Mouse (Mus musculus): ENCODE results near the gene Cfap97d2.

The Cfap97d2 gene

DNA sequence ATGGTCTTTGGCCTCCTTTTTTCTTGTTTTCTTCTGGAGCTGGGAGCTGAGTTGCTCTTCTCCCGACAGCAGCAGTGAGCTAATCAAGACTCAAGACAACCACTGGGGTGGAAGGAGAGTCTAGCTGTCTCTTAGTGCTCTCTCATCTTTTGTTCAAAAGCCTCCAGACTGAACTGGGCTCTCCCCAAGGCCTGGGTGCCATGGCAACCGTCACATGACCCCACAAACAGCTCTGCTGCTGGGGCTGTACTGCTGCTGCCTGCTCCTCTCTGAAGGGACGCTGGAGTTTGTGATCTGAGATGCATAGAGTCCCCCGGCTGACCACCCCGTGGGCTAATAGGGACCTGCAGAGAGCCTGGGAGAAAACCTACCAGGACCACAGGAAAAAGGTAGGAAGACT lies at the start of gene Cfap97d2:
Cfap97d2 (plus strand) TSS at position 222 of the 400 bp plus-strand sequence.
- DNase-seq = peak; percentile 63

- no peak for DNase-seq
Observed at GRCm38 (mm10) chr8:13657479-13657878, 48.2 kb upstream of the Cfap97d2 start.

- no peak for DNase-seq
Observed at GRCm38 (mm10) chr8:13660323-13660722, 45.4 kb upstream of the Cfap97d2 start.

- DNase-seq = no peak
Observed at GRCm38 (mm10) chr8:13664711-13665210, 40.9 kb upstream of the Cfap97d2 start.

DNA sequence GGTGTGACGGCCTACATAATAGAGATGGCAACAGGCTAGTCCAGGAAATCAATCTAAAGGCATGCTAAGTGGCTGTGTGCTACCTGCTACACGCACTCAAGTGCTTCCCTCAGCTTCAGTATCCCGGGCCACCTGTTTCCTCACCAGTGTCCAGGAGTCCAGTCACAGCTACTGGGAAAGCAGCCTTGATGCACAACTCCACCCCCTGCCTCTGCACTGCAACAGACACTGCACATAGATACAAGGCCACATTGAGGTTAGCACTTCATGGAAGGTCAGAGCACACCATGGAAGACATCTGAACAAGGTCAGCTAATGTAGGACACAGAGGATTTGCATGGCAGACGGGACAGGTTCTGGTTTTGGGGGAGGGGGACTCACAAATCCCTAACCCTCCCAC lies 40.2 kb upstream of the Cfap97d2 start:
- DNase-seq = no peak

- DNase-seq = no peak
Observed at GRCm38 (mm10) chr8:13665944-13666343, 39.7 kb upstream of the Cfap97d2 start.

DNA sequence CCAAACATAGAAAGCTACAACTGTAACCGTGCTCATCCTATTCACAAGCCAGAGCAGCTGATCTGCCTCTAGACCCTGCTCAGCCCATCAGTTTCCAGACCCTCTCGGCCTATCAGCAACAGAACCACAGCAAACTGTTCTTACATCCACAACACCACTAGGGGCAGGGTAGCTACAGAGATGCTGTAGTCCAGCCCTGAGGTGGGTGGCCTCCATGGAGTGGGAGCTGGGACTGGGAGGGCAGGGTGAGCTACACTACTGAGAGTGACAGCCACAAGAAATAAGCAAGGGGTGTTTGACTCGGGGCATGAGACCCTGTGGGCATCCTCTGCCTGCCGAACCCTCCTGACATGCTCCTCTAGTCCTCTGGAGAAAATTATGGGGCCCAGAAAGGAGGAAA lies 37.8 kb upstream of the Cfap97d2 start:
- no peak for DNase-seq

GRCm38 (mm10) chr8:13668367-13668766 lies 37.3 kb upstream of the Cfap97d2 start:
- no peak for DNase-seq

DNA sequence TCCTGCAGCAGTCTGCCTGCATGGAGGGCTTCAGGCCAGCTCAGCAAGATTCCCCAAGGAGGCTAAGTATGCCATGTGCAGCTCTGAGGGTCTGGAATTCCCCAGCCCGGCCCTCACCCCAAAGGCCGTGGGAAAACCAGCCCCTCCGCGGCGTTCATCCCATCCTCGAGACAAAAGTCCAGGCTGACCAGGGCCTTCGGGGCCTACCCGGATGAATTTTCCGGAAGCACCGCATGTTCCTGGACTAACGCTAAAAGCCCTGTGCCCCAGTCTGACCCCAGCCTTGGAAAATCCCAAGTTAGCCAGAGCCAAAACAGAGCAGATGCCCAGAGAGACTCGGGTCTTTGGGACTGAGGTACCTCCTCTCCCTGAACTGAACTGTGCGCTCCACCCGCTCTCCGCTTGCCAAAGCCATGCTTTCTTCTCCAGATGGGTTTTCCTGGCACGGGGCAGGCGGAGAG lies 35.6 kb upstream of the Cfap97d2 start:
- DNase-seq = no peak

- DNase-seq = no peak
Observed at GRCm38 (mm10) chr8:13671246-13672003, 34.3 kb upstream of the Cfap97d2 start.

GRCm38 (mm10) chr8:13673215-13673614 lies 32.5 kb upstream of the Cfap97d2 start:
- DNase-seq = no peak

DNA sequence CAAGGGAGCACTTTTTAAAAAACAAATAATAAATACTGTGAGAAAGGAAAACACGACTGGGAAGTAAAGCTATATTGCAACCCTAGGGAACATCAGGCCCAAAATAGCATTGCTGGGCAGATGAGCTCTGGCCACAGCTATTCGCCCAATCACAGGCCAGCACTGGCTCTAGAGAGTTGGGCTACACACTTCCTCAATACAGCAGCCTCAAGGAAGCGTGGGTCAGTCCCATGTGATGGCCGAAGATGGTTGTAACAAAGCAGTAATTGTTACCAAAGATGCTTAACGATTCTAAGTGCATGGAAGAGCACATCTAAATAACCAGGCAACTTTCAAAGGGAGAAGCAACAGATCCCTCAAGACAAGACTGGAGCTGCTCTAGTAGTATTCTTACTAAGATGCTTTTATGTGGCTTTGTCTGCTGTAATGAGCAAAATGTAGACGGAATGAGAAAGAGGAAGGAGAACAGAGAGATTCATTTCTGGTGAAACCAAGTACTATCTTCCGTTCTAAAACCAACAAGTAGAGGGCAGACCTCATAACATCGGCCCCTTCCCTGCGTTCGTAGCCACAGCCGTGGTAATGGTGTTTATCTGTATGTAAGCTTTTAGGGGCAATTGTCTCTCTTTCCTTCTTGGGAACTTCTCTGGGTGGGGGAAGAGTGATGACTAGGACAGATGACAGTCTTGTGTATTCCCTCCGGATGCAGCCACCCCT lies 31.2 kb upstream of the Cfap97d2 start:
- peak; percentile 40 for DNase-seq

GRCm38 (mm10) chr8:13675121-13675520 lies 30.6 kb upstream of the Cfap97d2 start:
- DNase-seq = no peak

GRCm38 (mm10) chr8:13675524-13675923 lies 30.2 kb upstream of the Cfap97d2 start:
- DNase-seq = peak; percentile 21

DNA sequence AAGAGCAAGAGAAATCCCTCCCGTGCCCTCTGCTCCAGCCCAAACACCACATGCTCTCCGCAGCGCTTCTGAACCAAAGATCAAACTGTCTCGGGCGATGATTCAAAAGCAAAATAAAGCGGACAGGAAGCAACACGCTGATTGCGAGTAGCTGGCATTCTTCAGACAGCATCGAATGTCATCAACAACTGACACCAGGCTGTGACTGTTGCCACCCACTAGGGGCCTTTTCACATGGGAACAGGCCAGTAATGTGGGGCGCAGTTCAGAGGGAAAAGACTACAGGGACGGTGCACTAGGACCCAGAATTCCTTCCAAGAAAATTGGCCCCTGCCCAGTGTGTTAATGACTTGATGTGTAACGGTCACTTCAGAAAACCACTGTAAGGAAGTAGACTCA lies 29.4 kb upstream of the Cfap97d2 start:
- DNase-seq = peak; percentile 40

GRCm38 (mm10) chr8:13676701-13677412 lies 28.8 kb upstream of the Cfap97d2 start:
- peak; percentile 82 for DNase-seq

DNA sequence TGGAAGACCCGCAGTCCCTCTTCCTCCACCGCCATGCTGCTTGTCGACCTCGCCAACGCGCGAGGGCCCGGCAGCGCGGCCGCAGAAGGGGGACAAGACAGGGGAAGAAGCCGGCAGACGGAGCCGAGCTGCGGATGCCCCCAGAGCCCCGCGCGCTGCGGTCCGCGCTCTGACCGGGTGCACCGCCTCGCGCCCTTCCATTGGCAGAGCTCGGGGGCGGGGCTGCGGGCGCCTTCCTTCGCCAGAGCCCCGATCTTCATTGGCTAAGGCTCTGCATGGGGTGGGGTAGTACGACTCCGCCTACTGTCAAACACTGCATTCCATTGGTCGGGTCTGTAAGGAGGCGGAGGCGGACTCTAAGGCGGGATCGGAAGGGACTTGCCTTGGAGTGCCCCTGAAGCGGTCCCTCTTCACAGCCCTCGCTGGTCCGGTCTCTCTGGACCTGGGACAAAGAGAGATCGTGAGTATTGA lies 28.2 kb upstream of the Cfap97d2 start, which contains the start of gene Rasa3:
Rasa3 (minus strand) TSS at position 191 of the 471 bp plus-strand sequence.
- DNase-seq = peak; percentile 97

DNA sequence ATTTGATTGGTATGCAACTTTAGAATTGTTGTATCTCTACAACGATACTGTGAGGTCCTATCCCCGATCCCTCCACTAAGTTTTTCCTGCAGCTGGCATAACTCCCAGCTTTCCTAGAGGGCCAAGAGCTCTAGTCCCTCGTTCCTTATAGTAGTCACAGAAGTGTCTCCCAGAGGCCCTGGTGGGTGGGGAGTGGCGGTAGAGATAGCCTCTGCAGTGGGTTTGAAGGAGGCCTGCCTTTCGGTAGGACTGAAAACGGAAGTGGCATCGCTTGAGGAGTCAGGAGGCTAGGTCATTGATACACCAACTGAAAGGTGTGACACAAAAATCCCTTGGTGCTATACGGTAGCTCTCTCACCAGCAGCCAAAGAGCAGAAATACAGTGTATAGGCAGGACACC lies 27.5 kb upstream of the Cfap97d2 start:
- peak; percentile 34 for DNase-seq

DNA sequence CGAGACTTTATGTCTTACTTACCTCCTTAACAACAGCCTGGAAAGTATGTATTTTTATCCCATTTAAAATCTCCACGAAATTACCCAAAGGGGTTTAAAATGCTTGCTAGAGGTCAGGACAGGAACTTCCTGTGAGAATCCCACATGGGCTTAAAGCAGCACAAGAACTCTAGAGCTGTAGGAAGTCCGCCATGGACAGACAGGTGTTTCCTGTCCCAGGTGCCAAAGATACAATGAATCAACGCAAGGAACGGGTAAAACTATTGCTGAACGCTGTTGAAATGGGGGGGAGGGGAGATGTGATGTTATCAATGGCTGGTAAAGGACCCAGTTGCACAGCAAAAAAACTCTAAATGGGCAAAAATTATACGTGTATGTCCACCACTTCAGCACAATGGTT lies 21.6 kb upstream of the Cfap97d2 start:
- DNase-seq = peak; percentile 37

- peak; percentile 69 for DNase-seq
Observed at GRCm38 (mm10) chr8:13685674-13686314, 19.9 kb upstream of the Cfap97d2 start.

DNA sequence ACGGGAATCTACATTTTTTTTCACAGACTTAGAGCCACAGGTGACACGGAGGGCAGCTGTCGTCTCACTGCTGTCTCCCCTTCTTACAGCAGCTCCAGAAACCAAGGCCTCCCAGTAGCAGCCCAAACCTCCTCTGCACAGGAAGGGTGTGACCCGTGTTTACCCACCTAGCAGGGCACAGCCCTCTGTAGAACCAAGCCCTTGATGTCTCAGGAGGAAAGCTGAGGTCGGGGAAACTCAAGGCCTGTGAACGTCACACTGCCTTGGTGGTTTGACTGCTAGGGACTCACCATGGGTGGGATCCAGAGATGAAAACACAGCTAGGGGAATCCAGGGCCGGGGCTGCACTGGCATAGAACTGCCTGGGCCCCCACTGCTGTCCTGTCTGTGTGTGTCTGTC lies 19.3 kb upstream of the Cfap97d2 start:
- DNase-seq = peak; percentile 83

DNA sequence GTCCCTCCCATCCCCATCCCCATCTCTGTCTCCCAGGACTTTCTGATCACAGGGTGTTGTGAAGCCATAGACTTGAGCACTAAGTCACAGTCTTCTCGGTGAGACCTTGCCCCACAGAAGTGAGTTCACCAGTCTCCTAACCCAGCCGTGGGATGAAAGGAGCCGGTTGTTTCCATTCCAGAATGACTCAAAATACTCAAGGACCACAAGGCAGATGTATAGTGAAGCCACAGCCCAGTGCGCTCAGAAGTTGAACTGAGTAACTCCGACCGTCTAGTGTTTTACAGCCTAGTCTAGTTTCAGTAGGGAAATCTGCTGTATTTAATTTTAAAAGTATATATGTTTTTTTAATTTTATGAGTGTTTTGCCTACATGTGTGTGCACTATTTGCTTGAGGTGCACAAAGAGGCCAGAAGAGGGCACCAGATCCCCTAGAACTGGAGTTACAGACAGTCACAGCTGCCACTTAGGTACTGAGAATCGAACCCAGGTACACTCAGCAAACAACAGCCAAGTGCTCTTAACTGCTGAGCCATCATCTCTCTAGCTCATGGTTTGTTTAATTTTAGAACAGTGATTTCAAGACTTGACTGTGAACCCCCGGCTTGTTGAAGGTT lies 18.5 kb upstream of the Cfap97d2 start:
- peak; percentile 49 for DNase-seq
